Mouse (Mus musculus): ENCODE measurements around the gene Hnrnpu. TPM values are rescaled to one million over a fixed set of nuclear protein-coding genes. Genes with fewer than 3 reads are reported as not detected.

The Hnrnpu gene
- 216 and 231 TPM in 2 replicates for polyA plus RNA-seq (2015; fragmentation: Nextera tagmentation; extraction: Ambion mirVana)

GRCm38 (mm10) chr1:178337551-178338317 is at the start of gene Hnrnpu:
Gene Hnrnpu, minus strand, starts transcription at chr1:178337797.

GRCm38 (mm10) chr1:178318389-178319184 is 19.0 kb downstream of the Hnrnpu start, which contains the start of gene Cox20:
Gene Cox20, plus strand, starts transcription at chr1:178319130.

Other genes starting within 250 kb of the Hnrnpu start
- 15.1 and 18.8 TPM in 2 replicates for gene Desi2, start 150.4 kb downstream of the Hnrnpu start, polyA plus RNA-seq (2015; fragmentation: Nextera tagmentation; extraction: Ambion mirVana)
- gene Cox20, start 18.7 kb downstream of the Hnrnpu start, polyA plus RNA-seq (2015; fragmentation: Nextera tagmentation; extraction: Ambion mirVana), result 117 and 119 TPM in 2 replicates
- gene Efcab2, start 68.3 kb upstream of the Hnrnpu start, polyA plus RNA-seq (2015; fragmentation: Nextera tagmentation; extraction: Ambion mirVana), result 3.8 and 4.7 TPM in 2 replicates
- gene Kif26b, start 191.3 kb upstream of the Hnrnpu start, polyA plus RNA-seq (2015; fragmentation: Nextera tagmentation; extraction: Ambion mirVana), result 0.30 and 0.34 TPM in 2 replicates

Data from spleen, postnatal 0 days (tissue).